Mouse (Mus musculus) stomach, embryonic 15.5 days (tissue): Measurements from ENCODE around the gene Hdac5. TPM values are rescaled to one million over a fixed set of nuclear protein-coding genes. Genes with fewer than 3 reads are reported as not detected.

Experiments
- microRNA-seq: library from miRNA; unstranded; fragments of <30 nt; microRNA quantifications from one replicate; pipeline ENCODE4, GENCODE M21; 2016
- polyA plus RNA-seq: library from polyadenylated mRNA; unstranded; fragments of >200 nt; fragmentation: Nextera tagmentation; extraction: Ambion mirVana; gene quantifications from 2 replicates; pipeline ENCODE4 v1.2.1, GENCODE M21; 2015

Gene Hdac5
- polyA plus RNA-seq, 1 experiment from 2014 or later = 68.7 TPM

Small RNA genes lying within 50 kb of the gene (microRNA-seq; reads per million reads assigned to microRNA genes)
- 1.2 reads per million for gene Mir8101

Other genes with a start within 250 kb of the Hdac5 start
- not detected in 2 replicates for gene Cfap97d1, start 245.9 kb downstream of the Hdac5 start, polyA plus RNA-seq
- 22.5 and 25.0 TPM in 2 replicates for gene Dusp3, start 243.2 kb downstream of the Hdac5 start, polyA plus RNA-seq
- 7.2 and 9.0 TPM in 2 replicates for gene Mpp3, start 201.7 kb downstream of the Hdac5 start, polyA plus RNA-seq
- 2.0 and 2.2 TPM in 2 replicates for gene Cd300lg, start 188.7 kb downstream of the Hdac5 start, polyA plus RNA-seq
- gene Mpp2, start 141.7 kb downstream of the Hdac5 start, polyA plus RNA-seq = 6.8 and 8.8 TPM in 2 replicates
- gene Ppy, start 128.8 kb downstream of the Hdac5 start, polyA plus RNA-seq = 4.8 and 7.6 TPM in 2 replicates
- 65.1 and 89.6 TPM in 2 replicates for gene Pyy, start 122.3 kb downstream of the Hdac5 start, polyA plus RNA-seq
- 6.2 and 6.5 TPM in 2 replicates for gene Nags, start 84.7 kb downstream of the Hdac5 start, polyA plus RNA-seq
- 28.0 and 28.3 TPM in 2 replicates for gene Tmem101, start 73.8 kb downstream of the Hdac5 start, polyA plus RNA-seq
- 110 and 112 TPM in 2 replicates for gene Lsm12, start 44.9 kb downstream of the Hdac5 start, polyA plus RNA-seq
- 29.6 and 32.1 TPM in 2 replicates for gene G6pc3, start 40.5 kb downstream of the Hdac5 start, polyA plus RNA-seq
- 11.4 and 11.7 TPM in 2 replicates for gene BC030867, start 18.7 kb upstream of the Hdac5 start, polyA plus RNA-seq
- 0.09 TPM in 1 of 2 replicates, not detected in the other for gene Asb16, start 38.6 kb upstream of the Hdac5 start, polyA plus RNA-seq
- gene Tmub2, start 54.8 kb upstream of the Hdac5 start, polyA plus RNA-seq = 47.8 and 51.9 TPM in 2 replicates
- gene Atxn7l3, start 66.5 kb upstream of the Hdac5 start, polyA plus RNA-seq = 14.5 and 14.8 TPM in 2 replicates
- 82.7 and 83.0 TPM in 2 replicates for gene Ubtf, start 89.6 kb upstream of the Hdac5 start, polyA plus RNA-seq
- 31.8 and 68.8 TPM in 2 replicates for gene Slc4a1, start 136.0 kb upstream of the Hdac5 start, polyA plus RNA-seq
- 8.8 and 9.2 TPM in 2 replicates for gene Rundc3a, start 163.2 kb upstream of the Hdac5 start, polyA plus RNA-seq
- gene Slc25a39, start 177.8 kb upstream of the Hdac5 start, polyA plus RNA-seq = 256 and 259 TPM in 2 replicates
- gene Grn, start 200.1 kb upstream of the Hdac5 start, polyA plus RNA-seq = 155 and 161 TPM in 2 replicates
- gene Fam171a2, start 217.5 kb upstream of the Hdac5 start, polyA plus RNA-seq = 5.5 and 6.1 TPM in 2 replicates
- gene Itga2b, start 240.0 kb upstream of the Hdac5 start, polyA plus RNA-seq = 7.3 and 7.8 TPM in 2 replicates